Comparison of ENCODE assay signal across 16 mouse cellular contexts in the genomic region with DNA sequence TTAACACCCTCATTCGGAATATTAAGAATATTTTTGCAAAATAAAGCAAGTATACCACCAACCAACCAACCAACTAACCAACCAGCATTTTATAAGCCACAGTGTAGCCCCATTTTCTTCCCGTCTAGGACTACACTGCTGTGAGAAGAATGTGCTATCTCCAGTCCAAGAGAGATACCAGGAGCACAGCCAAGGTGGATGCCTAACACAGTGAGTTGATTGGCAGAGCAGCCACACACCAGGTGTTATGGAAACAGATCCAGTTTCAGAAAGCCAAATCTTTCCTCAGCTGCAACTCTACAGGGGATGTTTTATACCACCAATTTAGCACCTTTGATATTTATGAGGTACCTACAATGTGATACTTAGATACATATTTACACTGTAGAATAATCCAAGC. TPM values are rescaled to one million over a fixed set of nuclear protein-coding genes. Genes with fewer than 3 reads are reported as not detected.
"Had no signal": no experiment of that assay in that cellular context is flagged by ENCODE, and none has a peak within 500 bp of the region (broad histone marks: within the 10 kb centered on the region; RNA-seq: fewer than 3 reads in every experiment).

No protein-coding gene starts in this region.

- H3K4me1 ChIP-seq: limb, embryonic 15.5 days; liver, embryonic 13.5 days; midbrain, embryonic 12.5 days; neural tube, embryonic 13.5 days; stomach, embryonic 15.5 days had no signal

- DNase-seq: kidney, postnatal 36 days; liver, embryonic 13.5 days; liver, postnatal 0 days; right cerebral cortex, postnatal 14 days had no signal

- H3K4me3 ChIP-seq: limb, embryonic 15.5 days; liver, embryonic 13.5 days; midbrain, embryonic 12.5 days; neural tube, embryonic 13.5 days; stomach, embryonic 15.5 days had no signal

RNA-seq across cellular contexts. Expression of gene Nobox, which starts 57.6 kb away (rescaled TPM):
- total RNA-seq: layer of hippocampus, adult 8-10 months; layer of hippocampus, postnatal 14 days; left cerebral cortex, adult 18-20 months; left cerebral cortex, postnatal 10 days; megakaryocyte-erythroid progenitor cell, adult 5-6 weeks had no signal
- polyA plus RNA-seq: limb, embryonic 11.5 days; limb, embryonic 15.5 days; liver, embryonic 13.5 days; liver, postnatal 0 days; midbrain, embryonic 12.5 days; midbrain, embryonic 16.5 days; neural tube, embryonic 13.5 days; spleen, adult 2 months had no signal
